ENCODE assay signal across 27 mouse cellular contexts in genomic region chr3:146741564-146742202, GRCm38 (mm10). TPM values are rescaled to one million over a fixed set of nuclear protein-coding genes. Genes with fewer than 3 reads are reported as not detected.
DNase-seq lines count a peak whose midpoint lies in the region; ATAC-seq and TF ChIP-seq lines count a peak whose summit lies in the region.
"Had no signal": no experiment of that assay in that cellular context is flagged by ENCODE, and none has a peak within 500 bp of the region (broad histone marks: within the 10 kb centered on the region; RNA-seq: fewer than 3 reads in every experiment).

No protein-coding gene starts in this region.

- ATAC-seq in forebrain, embryonic 13.5 days = peak; percentile 87
- no peak for ATAC-seq in forebrain, embryonic 11.5 days (replicated peaks; ENCODE audit: low FRiP score)
- peak; percentile 70; the same call in 1 of the 2 replicates for ATAC-seq in neural tube, embryonic 15.5 days (ENCODE audit: low FRiP score)
- 0 out of 2 replicates have a peak, but pooled peaks have one; percentile 7 for ATAC-seq in hindbrain, postnatal 0 days
- no peak for ATAC-seq in midbrain, postnatal 0 days (ENCODE audit: low FRiP score)
- ATAC-seq: CD4-positive, CD25-positive, alpha-beta regulatory T cell, adult 4 months; Patski had no signal

- no peak overlapping the region for H3K4me2 ChIP-seq in forebrain, embryonic 13.5 days
- no peak overlapping the region for H3K4me2 ChIP-seq in forebrain, embryonic 11.5 days (ENCODE audit: low read depth, low read length, severe bottlenecking)
- no peak overlapping the region for H3K4me2 ChIP-seq in neural tube, embryonic 15.5 days
- no peak overlapping the region for H3K4me2 ChIP-seq in hindbrain, postnatal 0 days (ENCODE audit: low read depth, low read length)
- H3K4me2 ChIP-seq in midbrain, postnatal 0 days (ENCODE audit: low read depth, low read length, poor library complexity, severe bottlenecking) = no peak overlapping the region
- H3K4me2 ChIP-seq: embryonic facial prominence, embryonic 12.5 days; heart, embryonic 15.5 days had no signal

- no peak for DNase-seq in forebrain, embryonic 11.5 days (ENCODE audit: low spot score)
- no peak for DNase-seq in neural tube, embryonic 10.5 days (ENCODE audit: extremely low spot score, low spot score)
- DNase-seq in hindbrain, postnatal 0 days (ENCODE audit: low spot score) = peak; percentile 25
- no peak for DNase-seq in midbrain, postnatal 0 days (ENCODE audit: low spot score)
- no peak for DNase-seq in spleen, adult 12 weeks (ENCODE audit: low spot score)
- DNase-seq in kidney, adult 11 months = no peak
- DNase-seq: adrenal gland, adult 8-10 months; cerebellum, postnatal 10 days; gastrocnemius, postnatal 25 days; heart, adult 2 months; heart, postnatal 4 days; kidney, adult 8-10 months; kidney, postnatal 36 days; lung, adult 18-20 months; lung, postnatal 14 days; thymus, adult 18-20 months had no signal

- peak overlapping the region; percentile 4 for H3K27ac ChIP-seq in forebrain, embryonic 13.5 days
- H3K27ac ChIP-seq in forebrain, embryonic 11.5 days (ENCODE audit: low read depth, low read length) = no peak overlapping the region
- no peak overlapping the region for H3K27ac ChIP-seq in neural tube, embryonic 15.5 days (replicated peaks)
- H3K27ac ChIP-seq in hindbrain, postnatal 0 days = no peak overlapping the region
- peak overlapping the region; percentile 14; the same call in 1 of the 2 replicates for H3K27ac ChIP-seq in midbrain, postnatal 0 days (ENCODE audit: low read depth, low read length)
- H3K27ac ChIP-seq: embryonic facial prominence, embryonic 12.5 days; heart, adult 2 months; heart, embryonic 15.5 days; limb, embryonic 10.5 days had no signal

- H3K4me1 ChIP-seq in forebrain, embryonic 13.5 days = no peaks in the 10 kb centered on the region
- H3K4me1 ChIP-seq in forebrain, embryonic 11.5 days (replicated peaks; ENCODE audit: control insufficient read depth, insufficient read depth, low read length) = no peaks in the 10 kb centered on the region
- H3K4me1 ChIP-seq in neural tube, embryonic 15.5 days = no peaks in the 10 kb centered on the region
- H3K4me1 ChIP-seq in hindbrain, postnatal 0 days (ENCODE audit: insufficient read depth, low read length) = no peaks in the 10 kb centered on the region
- H3K4me1 ChIP-seq in midbrain, postnatal 0 days (ENCODE audit: insufficient read depth, low read length) = no peaks in the 10 kb centered on the region
- H3K4me1 ChIP-seq: embryonic facial prominence, embryonic 12.5 days; heart, embryonic 15.5 days; limb, embryonic 10.5 days had no signal

- 88% methylated on average over 4 of the region's 4 CpGs for WGBS in forebrain, embryonic 13.5 days
- 96% methylated on average over 4 of the region's 4 CpGs for WGBS in forebrain, embryonic 11.5 days
- 82% methylated on average over 4 of the region's 4 CpGs for WGBS in neural tube, embryonic 15.5 days
- 81% methylated on average over 4 of the region's 4 CpGs for WGBS in hindbrain, postnatal 0 days
- WGBS in midbrain, postnatal 0 days = 71% methylated on average over 4 of the region's 4 CpGs

- peaks cover 71% of the 10 kb centered on the region for H3K36me3 ChIP-seq in forebrain, embryonic 13.5 days (ENCODE audit: poor library complexity, severe bottlenecking)
- H3K36me3 ChIP-seq in forebrain, embryonic 11.5 days (ENCODE audit: control insufficient read depth, insufficient read depth, low read length) = peaks cover 3% of the 10 kb centered on the region; the same call in 1 of the 2 replicates
- peaks cover 60% of the 10 kb centered on the region for H3K36me3 ChIP-seq in neural tube, embryonic 15.5 days
- peaks cover 48% of the 10 kb centered on the region; the same call in 1 of the 2 replicates for H3K36me3 ChIP-seq in hindbrain, postnatal 0 days (ENCODE audit: insufficient read depth, low read length)
- H3K36me3 ChIP-seq in midbrain, postnatal 0 days (ENCODE audit: insufficient read depth, low read length) = peaks cover 54% of the 10 kb centered on the region

- no peaks in the 10 kb centered on the region for H3K27me3 ChIP-seq in forebrain, embryonic 13.5 days
- H3K27me3 ChIP-seq in forebrain, embryonic 11.5 days (ENCODE audit: control insufficient read depth, insufficient read depth, low read length) = no peaks in the 10 kb centered on the region
- no peaks in the 10 kb centered on the region for H3K27me3 ChIP-seq in neural tube, embryonic 15.5 days (replicated peaks)
- H3K27me3 ChIP-seq in hindbrain, postnatal 0 days (ENCODE audit: insufficient read depth, low read length) = no peaks in the 10 kb centered on the region
- no peaks in the 10 kb centered on the region for H3K27me3 ChIP-seq in midbrain, postnatal 0 days (ENCODE audit: insufficient read depth, low read length)
- H3K27me3 ChIP-seq: embryonic facial prominence, embryonic 12.5 days; heart, embryonic 15.5 days; megakaryocyte, embryonic 14.5 days; Patski had no signal

- no peak overlapping the region for H3K9ac ChIP-seq in forebrain, embryonic 13.5 days
- H3K9ac ChIP-seq in forebrain, embryonic 11.5 days (ENCODE audit: low read length) = no peak overlapping the region
- no peak overlapping the region for H3K9ac ChIP-seq in neural tube, embryonic 15.5 days (replicated peaks)
- no peak overlapping the region for H3K9ac ChIP-seq in hindbrain, postnatal 0 days (replicated peaks; ENCODE audit: low read length)
- H3K9ac ChIP-seq in midbrain, postnatal 0 days (replicated peaks; ENCODE audit: low read length, poor library complexity, severe bottlenecking) = no peak overlapping the region
- H3K9ac ChIP-seq: embryonic facial prominence, embryonic 12.5 days; heart, embryonic 15.5 days had no signal

- TF ChIP-seq CTCF in hindbrain, postnatal 0 days (IDR thresholded peaks at IDR 0.05; ENCODE audit: low read depth) = no peak
- TF ChIP-seq CTCF in midbrain, postnatal 0 days (IDR thresholded peaks at IDR 0.05) = no peak

- H3K4me3 ChIP-seq in forebrain, embryonic 13.5 days = no peak overlapping the region
- no peak overlapping the region for H3K4me3 ChIP-seq in forebrain, embryonic 11.5 days (ENCODE audit: low read depth, low read length)
- no peak overlapping the region for H3K4me3 ChIP-seq in neural tube, embryonic 15.5 days (replicated peaks)
- no peak overlapping the region for H3K4me3 ChIP-seq in hindbrain, postnatal 0 days (ENCODE audit: low read length)
- H3K4me3 ChIP-seq in midbrain, postnatal 0 days (ENCODE audit: low read depth, low read length) = no peak overlapping the region
- H3K4me3 ChIP-seq: embryonic facial prominence, embryonic 12.5 days; heart, adult 2 months; heart, embryonic 15.5 days; limb, embryonic 10.5 days; megakaryocyte, embryonic 14.5 days; myocyte had no signal

- no peaks in the 10 kb centered on the region for H3K9me3 ChIP-seq in forebrain, embryonic 13.5 days (replicated peaks)
- no peaks in the 10 kb centered on the region for H3K9me3 ChIP-seq in forebrain, embryonic 11.5 days (ENCODE audit: control insufficient read depth, low read length)
- no peaks in the 10 kb centered on the region for H3K9me3 ChIP-seq in neural tube, embryonic 15.5 days (replicated peaks)
- no peaks in the 10 kb centered on the region for H3K9me3 ChIP-seq in hindbrain, postnatal 0 days (ENCODE audit: low read length)
- no peaks in the 10 kb centered on the region for H3K9me3 ChIP-seq in midbrain, postnatal 0 days (ENCODE audit: low read length)
- H3K9me3 ChIP-seq: embryonic facial prominence, embryonic 12.5 days; heart, embryonic 15.5 days; limb, embryonic 10.5 days; megakaryocyte, embryonic 14.5 days had no signal

RNA-seq across cellular contexts. Expression of gene Samd13, which starts 56.3 kb away (rescaled TPM):
- 0.48 and 1.0 TPM in 2 replicates for polyA plus RNA-seq in forebrain, embryonic 13.5 days (2015; fragmentation: Nextera tagmentation; extraction: Ambion mirVana)
- 0.52 and 0.97 TPM in 2 replicates for polyA plus RNA-seq in forebrain, embryonic 11.5 days (2014; fragmentation: Nextera tagmentation; extraction: Ambion mirVana)
- polyA plus RNA-seq in neural tube, embryonic 15.5 days (2015; fragmentation: Nextera tagmentation; extraction: Ambion mirVana) = 0.46 and 0.63 TPM in 2 replicates
- 0.36 and 0.89 TPM in 2 replicates for total RNA-seq in hindbrain, postnatal 0 days (2014; rRNA removed)
- 0.45 and 0.46 TPM in 2 replicates for polyA plus RNA-seq in hindbrain, postnatal 0 days (2015; fragmentation: Nextera tagmentation; extraction: Ambion mirVana)
- 0.16 and 0.99 TPM in 2 replicates for total RNA-seq in midbrain, postnatal 0 days (2014; rRNA removed)
- 0.23 and 0.31 TPM in 2 replicates for polyA plus RNA-seq in midbrain, postnatal 0 days (2015; fragmentation: Nextera tagmentation; extraction: Ambion mirVana)
- total RNA-seq: liver, adult 2 months; neutrophil, adult 5-6 weeks had no signal
- polyA plus RNA-seq: liver, adult 2 months; myocyte; Patski had no signal

Comparison
In these comparisons a context has a peak if more than half of its experiments do, and no peak if none do; other contexts are left out.
1. ATAC-seq: peak in forebrain, embryonic 13.5 days (single experiment), neural tube, embryonic 15.5 days (single experiment) and hindbrain, postnatal 0 days (single experiment); none in forebrain, embryonic 11.5 days (single experiment) and midbrain, postnatal 0 days (single experiment).
2. H3K27ac ChIP-seq: peak in forebrain, embryonic 13.5 days (single experiment) and midbrain, postnatal 0 days (single experiment); none in forebrain, embryonic 11.5 days (single experiment), neural tube, embryonic 15.5 days (single experiment) and hindbrain, postnatal 0 days (single experiment).